Mouse (Mus musculus) forebrain, postnatal 0 days (tissue): ENCODE data around the gene Rpl22. TPM values are rescaled to one million over a fixed set of nuclear protein-coding genes. Genes with fewer than 3 reads are reported as not detected.
A peak's percentile ranks its signal among the peaks of the same experiment; 100 is the strongest.

Source experiments
- ATAC-seq: fragments of 200-750 bp; cut with Nextera tagmentation; 2 replicates; pipeline ENCODE4 v1.8.0; 2017; ENCODE audit warnings: mild to moderate bottlenecking, moderate library complexity
- DNase-seq: peaks from one replicate; pipeline ENCODE4 v3.0.0-alpha.2; 2015
- H3K27ac ChIP-seq: fragments of 300-500 bp; sonication (generic); 2 replicates; pipeline ENCODE4 v1.5.1; 2014; ENCODE audit warnings: low read depth, mild to moderate bottlenecking, antibody characterized with exemption, low read length, moderate library complexity, mixed read lengths
- H3K27me3 ChIP-seq: fragments of 300-500 bp; sonication (generic); 2 replicates; pipeline ENCODE4 v1.6.1; 2014; ENCODE audit warnings: mild to moderate bottlenecking, low read length, mixed read lengths; ENCODE audit not compliant: insufficient read depth
- H3K36me3 ChIP-seq: fragments of 300-500 bp; sonication (generic); 2 replicates; pipeline ENCODE4 v1.6.1; 2014; ENCODE audit warnings: mild to moderate bottlenecking, moderate library complexity; ENCODE audit not compliant: insufficient read depth
- H3K4me1 ChIP-seq: fragments of 300-500 bp; sonication (generic); 2 replicates; pipeline ENCODE4 v1.6.1; 2014; ENCODE audit warnings: antibody characterized with exemption; ENCODE audit not compliant: insufficient read depth
- H3K4me2 ChIP-seq: fragments of 300-500 bp; sonication (generic); 2 replicates; pipeline ENCODE4 v1.6.1; 2014; ENCODE audit warnings: low read depth, mild to moderate bottlenecking, moderate library complexity
- H3K4me3 ChIP-seq: fragments of 300-500 bp; sonication (generic); 2 replicates; pipeline ENCODE4 v1.5.1; 2014; ENCODE audit warnings: low read depth, low read length, mixed read lengths
- H3K9ac ChIP-seq: fragments of 300-500 bp; sonication (generic); 2 replicates; pipeline ENCODE4 v1.6.1; 2014; ENCODE audit warnings: mild to moderate bottlenecking
- H3K9me3 ChIP-seq: fragments of 300-500 bp; sonication (generic); 2 replicates; pipeline ENCODE4 v1.6.1; 2016; ENCODE audit warnings: low read length
- CTCF ChIP-seq: sonication (generic); IDR thresholded peaks from 2 replicates; pipeline ENCODE4 v1.5.1; 2016; ENCODE audit warnings: antibody characterized with exemption, control low read depth, low read depth
- WGBS: fragments of 180-500 bp; shearing (Covaris S2); extraction: QIAGEN DNeasy Blood & Tissue Kit; methylation state at CpG from one replicate; pipeline ENCODE4 v1.1.7; 2014; 5-methylcytosine and 5-hydroxymethylcytosine counted together
- polyA plus RNA-seq: library from polyadenylated mRNA; unstranded; fragments of >200 nt; fragmentation: Nextera tagmentation; extraction: Ambion mirVana; gene quantifications from 2 replicates; pipeline ENCODE4 v1.2.1, GENCODE M21; 2015
- total RNA-seq: library from RNA; depleted of rRNA; stranded (reverse); fragments of >200 nt; gene quantifications from 2 replicates; pipeline ENCODE4 v1.2.3, GENCODE M21; 2014

The Rpl22 gene
- total and polyA plus RNA-seq, 2 experiments from 2014 or later: 176 to 313 TPM

DNA sequence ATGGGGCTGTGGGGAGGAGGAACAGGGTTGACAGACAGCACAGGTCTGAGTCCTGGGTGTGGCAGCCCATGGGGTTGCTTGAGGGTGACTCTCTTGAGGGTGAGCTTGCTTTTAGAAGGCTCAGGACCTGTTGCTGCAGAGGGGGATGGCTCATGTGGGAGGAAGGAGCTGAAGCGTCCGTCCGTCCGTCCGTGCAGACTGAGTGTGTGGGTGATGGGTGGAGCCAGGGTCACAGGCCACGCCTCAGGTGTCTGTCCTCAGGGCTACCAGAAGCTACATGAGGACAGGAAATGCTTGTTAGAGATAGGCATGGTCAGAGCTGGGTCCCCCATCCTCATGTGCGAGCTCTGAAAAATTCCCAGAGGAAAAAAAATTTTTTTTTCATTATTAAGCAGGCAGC lies 19.1 kb downstream of the Rpl22 start:
- peaks cover 24% of the 10 kb centered on the region for H3K4me1 ChIP-seq
- no peaks in the 10 kb centered on the region; the same call in 1 of the 2 replicates for H3K27me3 ChIP-seq
- ATAC-seq (no peak), DNase-seq (no peak)
- H3K4me3 ChIP-seq: no peak overlapping the region
- H3K36me3 ChIP-seq: no peaks in the 10 kb centered on the region; the same call in 1 of the 2 replicates
- WGBS: 70% methylated on average over 7 of the region's 7 CpGs
- TF ChIP-seq CTCF: no peak
- H3K9ac ChIP-seq: no peak overlapping the region
- no peak overlapping the region for H3K4me2 ChIP-seq
- no peaks in the 10 kb centered on the region for H3K9me3 ChIP-seq
- no peak overlapping the region for H3K27ac ChIP-seq

DNA sequence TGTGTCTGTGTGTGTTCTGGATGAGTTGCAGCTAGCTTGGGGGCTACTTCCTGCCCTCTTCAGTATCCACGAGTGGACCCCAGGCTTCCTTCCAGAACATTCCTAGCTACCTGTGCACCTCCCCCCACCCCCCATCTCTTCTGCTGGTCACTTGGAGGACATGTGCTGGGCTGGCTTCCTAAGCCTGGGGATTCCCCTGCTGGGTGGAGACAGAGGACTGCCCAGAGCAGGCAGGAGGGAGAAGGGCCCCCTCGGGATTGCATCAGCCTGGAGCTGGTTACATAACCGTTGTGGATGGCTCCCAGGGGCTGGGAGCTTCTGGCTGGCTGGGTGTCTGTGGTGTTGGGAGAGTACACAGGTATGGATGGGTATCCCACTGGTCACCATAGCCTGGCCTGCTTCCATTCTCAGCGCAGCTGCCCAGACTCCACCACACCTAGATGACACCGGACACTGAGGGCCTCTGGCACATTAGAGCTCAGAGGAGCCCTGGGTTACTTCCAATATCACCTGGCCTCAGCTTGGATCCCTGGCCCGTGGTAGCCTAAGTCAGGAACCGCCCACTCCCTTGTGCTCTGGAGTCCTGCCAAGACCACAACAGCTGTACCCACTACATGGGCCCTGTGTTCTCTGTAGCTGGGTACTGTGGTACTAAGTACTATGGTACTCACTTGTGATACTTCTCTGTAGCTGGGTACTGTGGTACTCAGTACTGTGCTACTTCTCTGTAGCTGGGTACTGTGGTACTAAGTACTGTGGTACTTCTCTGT lies 19.8 kb downstream of the Rpl22 start:
- no peaks in the 10 kb centered on the region for H3K9me3 ChIP-seq
- DNase-seq: no peak
- H3K9ac ChIP-seq: no peak overlapping the region
- WGBS: 49% methylated on average over 7 of the region's 7 CpGs
- TF ChIP-seq CTCF: no peak
- no peak for ATAC-seq
- H3K27ac ChIP-seq: no peak overlapping the region
- no peaks in the 10 kb centered on the region for H3K36me3 ChIP-seq
- H3K4me2 ChIP-seq: no peak overlapping the region
- peaks cover 22% of the 10 kb centered on the region for H3K4me1 ChIP-seq
- no peaks in the 10 kb centered on the region; the same call in 1 of the 2 replicates for H3K27me3 ChIP-seq
- no peak overlapping the region for H3K4me3 ChIP-seq

DNA sequence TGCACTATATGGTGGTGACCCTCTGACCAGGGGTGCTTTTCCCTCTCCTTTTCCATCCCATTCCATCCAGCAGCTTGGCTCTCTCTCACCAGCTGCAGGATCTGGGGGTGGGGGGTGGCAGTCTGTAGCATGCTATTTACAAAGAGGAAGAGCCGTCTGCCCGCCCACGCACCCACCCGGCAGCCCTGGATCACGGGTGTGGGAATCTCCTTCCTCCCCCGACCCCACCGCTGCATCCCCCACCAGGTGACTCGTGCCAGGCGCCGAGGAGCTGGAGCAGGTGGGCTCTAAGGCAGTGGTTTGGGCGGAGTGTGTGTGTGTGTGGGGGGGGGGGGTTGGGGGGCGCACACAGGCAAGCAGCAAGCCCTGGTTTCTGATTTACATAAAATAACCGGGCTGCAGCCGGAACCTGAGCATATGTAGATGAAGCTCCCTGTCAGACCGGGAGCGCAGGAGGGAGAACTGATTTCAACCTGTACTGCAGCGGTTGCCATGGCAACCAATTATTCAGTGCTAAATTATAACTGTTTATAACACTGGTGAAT lies 24.4 kb downstream of the Rpl22 start:
- ATAC-seq: peak; percentile 81
- Histone ChIP-seq H3K9me3 (no peaks in the 10 kb centered on the region), H3K27ac (peak overlapping the region; percentile 96), H3K4me1 (peaks cover 28% of the 10 kb centered on the region), H3K4me3 (peak overlapping the region; percentile 26), H3K9ac (peak overlapping the region; percentile 57), H3K4me2 (peak overlapping the region; percentile 54), H3K36me3 (peaks cover 18% of the 10 kb centered on the region), H3K27me3 (no peaks in the 10 kb centered on the region)
- 4% methylated on average over 17 of the region's 17 CpGs for WGBS
- peak; percentile 92 for DNase-seq
- TF ChIP-seq CTCF: no peak

DNA sequence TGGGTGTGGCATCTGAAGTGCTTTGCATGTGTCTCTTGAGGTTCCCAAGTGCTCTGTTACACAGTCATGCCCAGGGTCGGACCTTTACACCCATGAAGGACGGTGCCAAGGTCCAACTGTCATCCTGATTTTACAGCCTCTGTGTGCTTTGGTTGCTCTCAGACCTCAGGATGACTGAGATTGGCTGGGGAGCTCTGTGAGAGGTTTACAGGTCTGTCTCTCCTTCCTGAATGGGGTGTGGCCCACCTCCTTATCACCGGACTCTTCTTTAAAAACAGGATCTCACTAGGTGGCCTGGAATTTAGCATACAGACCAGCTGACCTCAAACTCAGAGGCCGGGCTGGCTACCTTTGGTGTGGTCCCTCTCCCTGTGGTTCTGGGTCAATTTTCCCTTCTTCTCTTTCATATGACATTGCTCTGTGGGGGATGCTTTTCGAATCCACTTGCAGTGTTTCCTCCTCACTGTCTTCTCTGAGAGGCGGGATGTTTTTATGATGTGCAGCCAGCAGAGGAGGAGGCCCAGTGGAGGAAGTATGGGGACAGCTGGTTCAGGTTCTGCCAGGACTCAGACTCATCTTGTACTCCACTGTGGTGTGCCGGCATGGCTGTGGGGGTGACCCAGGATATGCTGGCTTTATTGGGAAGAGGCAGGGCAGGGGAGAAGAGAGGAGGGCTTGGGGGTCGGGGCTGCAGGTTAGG lies 25.3 kb downstream of the Rpl22 start:
- peak overlapping the region; percentile 54 for H3K4me2 ChIP-seq
- no peak overlapping the region for H3K4me3 ChIP-seq
- DNase-seq (no peak), ATAC-seq (no peak)
- H3K36me3 ChIP-seq: peaks cover 18% of the 10 kb centered on the region
- no peaks in the 10 kb centered on the region for H3K9me3 ChIP-seq
- no peak for TF ChIP-seq CTCF
- peak overlapping the region; percentile 96 for H3K27ac ChIP-seq
- H3K27me3 ChIP-seq: no peaks in the 10 kb centered on the region
- peak overlapping the region; percentile 35; the same call in 1 of the 2 replicates for H3K9ac ChIP-seq
- H3K4me1 ChIP-seq: peaks cover 28% of the 10 kb centered on the region
- WGBS: 32% methylated on average over 8 of the region's 8 CpGs

DNA sequence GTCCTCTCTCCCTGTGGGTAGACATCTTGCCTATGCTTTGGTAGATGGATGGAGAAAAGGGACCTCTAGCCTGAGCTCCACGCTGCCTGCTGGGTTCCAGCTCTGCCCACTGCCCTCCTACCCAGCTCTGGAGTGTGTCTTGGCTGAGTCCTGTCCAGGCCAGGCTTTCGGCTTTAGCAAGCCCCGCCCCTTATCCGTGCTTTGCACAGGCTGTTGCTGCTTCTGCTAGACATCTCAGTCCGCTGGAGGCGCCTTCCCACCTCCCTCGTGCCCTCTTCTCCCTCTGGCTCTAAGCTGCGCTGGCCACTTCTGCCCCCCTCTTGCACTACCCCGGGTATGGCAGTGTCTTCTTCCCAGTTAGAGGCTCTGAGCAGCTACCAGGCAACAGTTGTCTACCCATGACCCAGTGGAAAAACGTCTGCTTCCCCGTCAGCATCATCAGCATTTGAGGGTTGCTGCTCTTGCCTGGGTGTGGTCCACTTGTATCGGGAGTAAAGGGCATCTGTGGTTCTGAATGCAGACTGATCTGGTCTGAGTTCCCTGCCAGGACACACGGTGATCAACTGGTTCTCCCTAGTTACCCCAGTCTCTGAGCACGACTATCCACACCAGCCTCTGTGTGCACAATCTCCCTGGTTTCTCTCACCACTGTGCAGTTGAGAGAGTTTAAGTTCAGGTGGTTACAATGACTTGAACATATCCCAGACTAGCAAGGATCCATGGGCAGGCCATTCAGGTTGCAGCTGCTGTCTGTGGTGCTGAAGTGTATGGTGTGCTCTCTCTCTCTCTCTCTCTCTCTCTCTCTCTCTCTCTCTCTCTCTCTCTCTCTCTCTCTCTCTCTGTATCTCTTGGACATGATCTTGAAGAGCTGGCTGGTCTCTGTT lies 26.1 kb downstream of the Rpl22 start:
- ATAC-seq: peak; percentile 11
- Histone ChIP-seq H3K4me3 (no peak overlapping the region), H3K27me3 (no peaks in the 10 kb centered on the region), H3K4me2 (0 out of 2 replicates have a peak overlapping the region, but pooled peaks have one; percentile 5), H3K36me3 (peaks cover 25% of the 10 kb centered on the region), H3K9ac (0 out of 2 replicates have a peak overlapping the region, but pooled peaks have one; percentile 35), H3K9me3 (no peaks in the 10 kb centered on the region), H3K27ac (peak overlapping the region; percentile 96), H3K4me1 (peaks cover 28% of the 10 kb centered on the region)
- peak; percentile 42 for DNase-seq
- 0 out of 2 replicates have a peak, but pooled peaks have one; percentile 20 for TF ChIP-seq CTCF
- WGBS: 11% methylated on average over 14 of the region's 14 CpGs

DNA sequence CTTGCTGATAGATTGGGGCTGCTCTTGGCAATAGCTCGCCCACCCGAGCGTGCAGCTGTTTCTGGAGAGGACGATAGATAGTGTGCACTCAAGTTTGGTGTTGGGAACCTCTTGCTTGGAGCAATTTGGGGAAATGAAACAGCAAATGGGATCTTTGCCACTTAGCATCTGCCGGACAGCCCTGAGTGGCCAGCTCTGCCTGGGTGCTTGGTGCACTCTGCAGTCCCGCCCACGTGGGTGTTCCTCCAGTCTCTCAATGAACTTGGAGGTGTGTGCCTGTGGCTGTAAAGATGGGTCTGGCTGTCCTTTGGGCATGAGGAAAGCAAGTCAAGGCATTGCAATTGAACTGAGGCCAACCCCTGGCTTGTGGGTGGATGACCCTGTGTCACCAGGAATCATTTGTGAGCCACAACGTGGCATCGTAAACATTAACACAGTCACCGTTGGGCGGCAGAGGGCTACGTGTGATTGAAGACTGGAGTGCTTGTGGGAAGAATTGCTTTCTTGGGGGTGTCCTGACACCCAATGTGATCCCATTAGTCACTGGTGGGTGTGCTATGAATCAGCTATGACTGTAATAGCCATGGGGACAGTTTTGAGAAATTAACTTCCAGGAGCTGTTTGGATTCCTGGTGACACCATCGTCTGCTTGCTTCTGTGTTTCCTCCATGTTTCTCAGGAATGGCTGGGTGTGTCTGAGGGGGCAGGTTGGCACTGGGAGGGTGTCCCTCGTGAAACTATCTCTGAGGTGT lies 28.5 kb downstream of the Rpl22 start:
- H3K27me3 ChIP-seq: no peaks in the 10 kb centered on the region
- H3K9ac ChIP-seq: no peak overlapping the region
- no peaks in the 10 kb centered on the region for H3K9me3 ChIP-seq
- H3K36me3 ChIP-seq: peaks cover 40% of the 10 kb centered on the region
- no peak for TF ChIP-seq CTCF
- no peak for DNase-seq
- 80% methylated on average over 14 of the region's 14 CpGs for WGBS
- ATAC-seq: no peak
- no peak overlapping the region for H3K4me3 ChIP-seq
- H3K4me1 ChIP-seq: peaks cover 23% of the 10 kb centered on the region
- H3K4me2 ChIP-seq: no peak overlapping the region
- H3K27ac ChIP-seq: no peak overlapping the region
